Mouse (Mus musculus): ENCODE measurements around the gene Ttc19.
"Not testable (repeated sequence)": the region's sequence is repeated elsewhere in the genome, so short reads cannot be mapped to it uniquely, and the experiment has no call there.

The Ttc19 gene

GRCm38 (mm10) chr11:62284020-62284419 lies 2.7 kb downstream of the Ttc19 start:
- not testable (repeated sequence) for DNase-seq (ENCODE audit: low read depth)

- no peak for DNase-seq (ENCODE audit: low read depth)
These were observed 3.7 kb downstream of the Ttc19 start for GRCm38 (mm10) chr11:62285020-62285419.

- DNase-seq (ENCODE audit: low read depth) = no peak
These were observed 6.4 kb downstream of the Ttc19 start for GRCm38 (mm10) chr11:62287700-62288099.

- DNase-seq (ENCODE audit: low read depth) = no peak
These were observed 12.8 kb downstream of the Ttc19 start for GRCm38 (mm10) chr11:62294121-62294520.

GRCm38 (mm10) chr11:62298883-62299282 lies 17.6 kb downstream of the Ttc19 start:
- DNase-seq (ENCODE audit: low read depth) = no peak

- DNase-seq (ENCODE audit: low read depth) = no peak
These were observed 24.6 kb downstream of the Ttc19 start for GRCm38 (mm10) chr11:62305866-62306265.

GRCm38 (mm10) chr11:62309296-62309695 lies 28.0 kb downstream of the Ttc19 start:
- no peak for DNase-seq (ENCODE audit: low read depth)

- DNase-seq (ENCODE audit: low read depth) = no peak
These were observed 33.7 kb downstream of the Ttc19 start for GRCm38 (mm10) chr11:62314984-62315383.

GRCm38 (mm10) chr11:62317746-62318145 lies 36.5 kb downstream of the Ttc19 start:
- no peak for DNase-seq (ENCODE audit: low read depth)

GRCm38 (mm10) chr11:62320097-62320496 lies 38.8 kb downstream of the Ttc19 start:
- no peak for DNase-seq (ENCODE audit: low read depth)

GRCm38 (mm10) chr11:62323659-62324058 lies 42.4 kb downstream of the Ttc19 start:
- no peak for DNase-seq (ENCODE audit: low read depth)

- DNase-seq (ENCODE audit: low read depth) = no peak
These were observed 49.9 kb downstream of the Ttc19 start for GRCm38 (mm10) chr11:62331141-62331540.

- no peak for DNase-seq (ENCODE audit: low read depth)
These were observed 51.0 kb downstream of the Ttc19 start for GRCm38 (mm10) chr11:62332228-62332627.

GRCm38 (mm10) chr11:62343002-62343401 lies 61.7 kb downstream of the Ttc19 start:
- no peak for DNase-seq (ENCODE audit: low read depth)

GRCm38 (mm10) chr11:62351948-62352347 lies 70.7 kb downstream of the Ttc19 start:
- no peak for DNase-seq (ENCODE audit: low read depth)

- DNase-seq (ENCODE audit: low read depth) = no peak
These were observed 73.9 kb downstream of the Ttc19 start for GRCm38 (mm10) chr11:62355216-62355615.

GRCm38 (mm10) chr11:62366879-62367278 lies 85.6 kb downstream of the Ttc19 start:
- no peak for DNase-seq (ENCODE audit: low read depth)

- DNase-seq (ENCODE audit: low read depth) = no peak
These were observed 88.7 kb downstream of the Ttc19 start for GRCm38 (mm10) chr11:62369924-62370323.

GRCm38 (mm10) chr11:62371776-62372175 lies 90.5 kb downstream of the Ttc19 start:
- DNase-seq (ENCODE audit: low read depth) = no peak

GRCm38 (mm10) chr11:62377202-62377851 lies 96.1 kb downstream of the Ttc19 start:
- not testable (repeated sequence) for DNase-seq (ENCODE audit: low read depth)
